Mouse (Mus musculus) adrenal gland, postnatal 4 days (tissue): ENCODE measurements around the gene Dab2ip. TPM values are rescaled to one million over a fixed set of nuclear protein-coding genes. Genes with fewer than 3 reads are reported as not detected.
A peak's percentile ranks its signal among the peaks of the same experiment; 100 is the strongest.

Source experiments
- DNase-seq, 2 experiments: peaks; one replicate each; pipeline ENCODE4 v3.0.0; 2021 to 2022; ENCODE audit warnings: low spot score in 2 of 2, mixed read lengths in 2 of 2
- total RNA-seq, 2 experiments: library from RNA; stranded (reverse); gene quantifications; 2 replicates each; pipeline ENCODE4 v1.2.3; 2021

Dab2ip gene
- total RNA-seq, 2 experiments from 2014 or later: 74.4 to 77.6 TPM

GRCm38 (mm10) chr2:35713460-35713859, 155.4 kb downstream of the Dab2ip start:
- DNase-seq: no peak

- no peak for DNase-seq
Observed at GRCm38 (mm10) chr2:35714742-35715167, 156.7 kb downstream of the Dab2ip start.

- no peak for DNase-seq
Observed at GRCm38 (mm10) chr2:35715485-35715884, 157.4 kb downstream of the Dab2ip start.

- no peak for DNase-seq
Observed at GRCm38 (mm10) chr2:35716175-35716574, 158.1 kb downstream of the Dab2ip start.

GRCm38 (mm10) chr2:35718003-35718500, 160.0 kb downstream of the Dab2ip start:
- no peak for DNase-seq

GRCm38 (mm10) chr2:35718662-35719061, 160.6 kb downstream of the Dab2ip start:
- DNase-seq: no peak

- DNase-seq: no peak
Observed at GRCm38 (mm10) chr2:35719230-35720005, 161.4 kb downstream of the Dab2ip start.

GRCm38 (mm10) chr2:35720104-35720503, 162.0 kb downstream of the Dab2ip start:
- DNase-seq: peak; percentile 33 to 64

GRCm38 (mm10) chr2:35720550-35720949, 162.5 kb downstream of the Dab2ip start:
- DNase-seq: no peak

- DNase-seq: no peak
Observed at GRCm38 (mm10) chr2:35720956-35721355, 162.9 kb downstream of the Dab2ip start.

GRCm38 (mm10) chr2:35722821-35723220, 164.8 kb downstream of the Dab2ip start:
- DNase-seq: no peak

GRCm38 (mm10) chr2:35723267-35723666, 165.2 kb downstream of the Dab2ip start:
- DNase-seq: no peak

- DNase-seq: no peak
Observed at GRCm38 (mm10) chr2:35723691-35724090, 165.6 kb downstream of the Dab2ip start.

GRCm38 (mm10) chr2:35728633-35729032, 170.6 kb downstream of the Dab2ip start:
- DNase-seq: no peak

- no peak for DNase-seq
Observed at GRCm38 (mm10) chr2:35729077-35730065, 171.3 kb downstream of the Dab2ip start.

GRCm38 (mm10) chr2:35731671-35732449, 173.8 kb downstream of the Dab2ip start:
- no peak for DNase-seq

GRCm38 (mm10) chr2:35735001-35735400, 176.9 kb downstream of the Dab2ip start:
- DNase-seq: no peak

GRCm38 (mm10) chr2:35736061-35736460, 178.0 kb downstream of the Dab2ip start:
- no peak for DNase-seq

GRCm38 (mm10) chr2:35737467-35738027, 179.5 kb downstream of the Dab2ip start:
- no peak for DNase-seq

GRCm38 (mm10) chr2:35739669-35740254, 181.7 kb downstream of the Dab2ip start:
- no peak for DNase-seq
